Mouse (Mus musculus) lung, postnatal 0 days (tissue): ENCODE results near the gene Terf2.

Experiments used
- CTCF ChIP-seq: IDR thresholded peaks from 2 replicates; pipeline ENCODE4 v1.5.1; 2016; ENCODE audit warnings: antibody characterized with exemption, mild to moderate bottlenecking
- EP300 ChIP-seq: IDR thresholded peaks from 2 replicates; pipeline ENCODE4 v1.6.1; 2016; ENCODE audit warnings: antibody characterized with exemption, mild to moderate bottlenecking, control low read depth

- TF ChIP-seq CTCF = no peak
- TF ChIP-seq EP300 = no peak
Measured at GRCm38 (mm10) chr8:107040632-107041031, 55.7 kb downstream of the Terf2 start.
